Mouse (Mus musculus): ENCODE data around the gene Hepacam. TPM values are rescaled to one million over a fixed set of nuclear protein-coding genes. Genes with fewer than 3 reads are reported as not detected.

Hepacam gene
- 0.06 TPM in 1 of 2 replicates, not detected in the other for polyA plus RNA-seq (2015; fragmentation: Nextera tagmentation; extraction: Ambion mirVana)

DNA sequence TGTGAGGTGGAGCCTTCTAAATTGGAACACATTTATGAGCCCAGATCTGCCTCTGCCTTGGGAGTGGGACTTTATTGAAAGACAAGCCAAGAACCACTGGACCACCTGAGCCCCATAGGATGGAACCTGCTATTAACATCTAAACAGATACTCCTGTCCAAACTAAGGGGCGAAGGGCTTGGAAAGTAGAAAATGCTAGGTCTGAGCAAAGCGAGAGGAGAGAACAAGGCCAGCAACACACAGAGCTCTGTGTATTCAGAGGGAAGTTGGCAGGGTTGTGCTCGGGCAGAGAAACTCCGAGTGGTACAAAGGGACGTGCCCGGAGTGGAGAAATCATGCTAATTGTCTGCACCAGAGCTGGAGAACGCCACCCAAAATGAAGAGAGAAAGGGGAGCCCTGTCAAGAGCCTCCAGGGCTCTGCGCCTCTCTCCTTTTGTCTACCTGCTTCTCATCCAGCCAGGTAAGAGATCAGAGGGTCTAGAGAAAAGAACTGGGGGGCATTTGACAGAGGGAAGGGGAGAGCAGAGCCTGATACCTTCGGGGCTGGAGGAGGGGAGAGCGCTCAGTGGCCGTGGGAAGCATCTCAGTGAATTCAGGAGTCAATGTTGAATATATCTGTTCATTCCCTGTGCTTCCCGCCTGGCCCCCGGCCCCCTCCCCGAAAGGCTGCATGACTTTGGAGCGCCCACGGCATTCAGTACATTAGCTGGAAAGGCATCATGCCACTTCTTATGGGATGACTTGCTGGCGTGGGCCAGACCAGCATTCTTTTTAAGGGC, at the start of gene Hepacam:
TSS of gene Hepacam (plus strand) at position 51 of the 780 bp plus-strand sequence.
- Histone ChIP-seq H3K27me3 (no peaks in the 10 kb centered on the region), H3K9ac (no peak within 1 kb of the TSS), H3K27ac (no peak within 1 kb of the TSS), H3K4me3 (replicated peaks) (no peak within 1 kb of the TSS), H3K9me3 (replicated peaks) (no peaks in the 10 kb centered on the region), H3K36me3 (no peaks in the 10 kb centered on the region), H3K4me1 (replicated peaks) (no peaks in the 10 kb centered on the region), H3K4me2 (no peak within 1 kb of the TSS)
- no peak for DNase-seq
- ATAC-seq (ENCODE audit: low read depth), result no peak
- 74% methylated on average over 17 of the region's 17 CpGs for WGBS (ENCODE audit: insufficient replicate concordance)

- no peak for ATAC-seq (ENCODE audit: low read depth)
- DNase-seq, result no peak
- Histone ChIP-seq H3K4me2 (no peak overlapping the region), H3K4me1 (replicated peaks) (no peaks in the 10 kb centered on the region), H3K36me3 (no peaks in the 10 kb centered on the region), H3K4me3 (replicated peaks) (no peak overlapping the region), H3K27me3 (no peaks in the 10 kb centered on the region), H3K9me3 (replicated peaks) (no peaks in the 10 kb centered on the region), H3K27ac (no peak overlapping the region), H3K9ac (no peak overlapping the region)
- 35% methylated on average over 3 of the region's 3 CpGs for WGBS (ENCODE audit: insufficient replicate concordance)
Observed at GRCm38 (mm10) chr9:37329456-37329855, 37.7 kb upstream of the Hepacam start.

DNA sequence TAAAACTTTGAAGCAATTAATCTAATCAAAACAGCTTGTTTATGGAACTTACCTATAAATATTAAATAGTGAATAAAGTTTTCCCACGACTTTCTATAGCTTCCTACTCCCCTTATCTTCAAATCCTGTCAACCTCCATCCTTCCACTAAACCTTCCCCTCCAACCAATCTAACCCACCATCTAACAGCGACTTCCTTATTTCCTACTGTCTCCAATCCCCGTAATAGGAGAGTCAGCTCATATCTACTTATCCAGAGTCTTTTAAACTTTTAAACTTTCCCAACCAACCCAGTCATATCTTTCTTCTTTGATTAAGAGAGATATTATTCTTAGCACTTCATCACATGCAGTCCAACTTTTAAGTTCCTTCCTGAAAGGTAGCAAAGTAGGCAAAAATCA, 21.7 kb upstream of the Hepacam start:
- peaks cover 15% of the 10 kb centered on the region for H3K36me3 ChIP-seq
- DNase-seq (no peak), ATAC-seq (ENCODE audit: low read depth) (no peak)
- no peaks in the 10 kb centered on the region for H3K9me3 ChIP-seq (replicated peaks)
- no peak overlapping the region for H3K27ac ChIP-seq
- H3K9ac ChIP-seq, result no peak overlapping the region
- H3K4me2 ChIP-seq, result no peak overlapping the region
- WGBS (ENCODE audit: insufficient replicate concordance), result 34% methylated on average over 3 of the region's 3 CpGs
- H3K27me3 ChIP-seq, result no peaks in the 10 kb centered on the region
- H3K4me3 ChIP-seq (replicated peaks), result no peak overlapping the region
- H3K4me1 ChIP-seq (replicated peaks), result peaks cover 16% of the 10 kb centered on the region

DNA sequence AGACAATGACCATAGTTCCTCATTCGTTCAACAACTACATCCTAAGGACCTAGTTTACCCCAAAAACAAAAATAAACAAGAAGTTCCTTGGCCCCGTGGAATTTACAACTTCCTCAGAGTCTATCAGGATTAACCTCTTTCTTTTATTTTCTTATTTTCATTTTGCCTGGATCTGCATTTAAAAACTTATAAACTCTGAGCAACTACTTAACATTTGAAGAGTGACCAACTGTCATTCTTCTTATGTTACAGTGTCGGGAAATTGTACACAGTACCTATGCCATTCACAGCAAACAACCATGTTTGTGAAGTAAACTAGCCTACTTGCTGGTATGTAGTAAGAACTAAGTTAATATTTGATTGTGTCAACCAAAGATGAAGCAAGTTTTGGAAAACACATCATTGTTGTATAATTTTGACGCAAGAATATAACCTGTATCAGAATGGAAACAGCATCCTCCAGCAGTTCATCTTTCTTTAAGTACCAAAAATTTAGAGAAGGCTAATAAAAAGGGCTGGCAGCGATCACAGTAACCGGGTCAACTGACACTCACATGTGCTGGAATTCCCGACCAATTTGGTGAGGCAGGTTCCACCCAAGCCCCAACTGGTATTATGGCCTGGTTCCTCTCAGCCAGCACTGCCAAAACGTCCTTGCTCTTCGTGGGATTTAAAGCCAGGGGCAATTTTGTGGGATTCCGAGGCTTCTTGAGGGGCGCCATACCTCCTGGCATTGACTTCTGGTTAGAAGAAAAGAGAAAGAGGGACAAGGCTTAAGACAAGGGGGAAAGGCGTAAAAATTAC, 19.8 kb upstream of the Hepacam start:
- ATAC-seq (ENCODE audit: low read depth) (peak; percentile 13), DNase-seq (peak; percentile 34)
- 8% methylated on average over 12 of the region's 12 CpGs for WGBS (ENCODE audit: insufficient replicate concordance)

GRCm38 (mm10) chr9:37347988-37348642, 19.0 kb upstream of the Hepacam start, which contains the start of gene Ccdc15:
Gene Ccdc15 (minus strand): TSS chr9:37348432.
- Histone ChIP-seq H3K9ac (peak within 1 kb of the TSS; percentile 96), H3K36me3 (no peaks in the 10 kb centered on the region; the same call in none of the 2 replicates), H3K4me3 (replicated peaks) (peak within 1 kb of the TSS; percentile 90), H3K27ac (peak within 1 kb of the TSS; percentile 97), H3K4me2 (peak within 1 kb of the TSS; percentile 90), H3K27me3 (no peaks in the 10 kb centered on the region), H3K4me1 (replicated peaks) (peaks cover 16% of the 10 kb centered on the region), H3K9me3 (replicated peaks) (no peaks in the 10 kb centered on the region)
- ATAC-seq (ENCODE audit: low read depth) (peak; percentile 96), DNase-seq (peak; percentile 94)
- WGBS (ENCODE audit: insufficient replicate concordance), result under 1% methylated on average over 41 of the region's 41 CpGs

More for the DNA sequence above, 19.8 kb upstream of the Hepacam start:
- Histone ChIP-seq H3K4me2 (peak overlapping the region; percentile 90), H3K4me3 (replicated peaks) (peak overlapping the region; percentile 90), H3K27me3 (no peaks in the 10 kb centered on the region), H3K9me3 (replicated peaks) (no peaks in the 10 kb centered on the region), H3K27ac (peak overlapping the region; percentile 97), H3K4me1 (replicated peaks) (peaks cover 16% of the 10 kb centered on the region), H3K9ac (peak overlapping the region; percentile 96), H3K36me3 (peaks cover 2% of the 10 kb centered on the region)

DNA sequence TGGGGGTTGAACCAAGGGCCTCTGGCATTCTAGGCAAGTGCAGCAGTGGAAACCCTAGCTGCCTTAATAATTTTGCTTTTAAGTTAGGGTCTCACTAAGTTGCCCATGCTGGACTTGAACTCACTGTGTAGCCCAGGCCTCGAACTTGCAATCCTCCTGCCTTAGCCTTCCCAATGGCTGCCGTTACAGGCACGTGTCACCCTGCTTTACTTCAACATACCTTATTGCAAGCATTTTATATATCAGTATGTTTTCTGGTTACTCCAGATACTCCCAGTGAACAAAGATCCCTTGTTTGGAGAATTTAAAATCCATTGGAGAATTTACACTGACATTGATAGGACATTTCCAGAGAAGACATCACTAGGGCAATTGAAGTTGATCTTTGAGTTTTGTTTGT, 18.1 kb upstream of the Hepacam start:
- H3K4me3 ChIP-seq (replicated peaks), result peak overlapping the region; percentile 90
- DNase-seq, result no peak
- H3K27me3 ChIP-seq, result no peaks in the 10 kb centered on the region
- H3K9ac ChIP-seq, result peak overlapping the region; percentile 96
- no peaks in the 10 kb centered on the region for H3K9me3 ChIP-seq (replicated peaks)
- WGBS (ENCODE audit: insufficient replicate concordance), result 78% methylated on average over 3 of the region's 3 CpGs
- no peaks in the 10 kb centered on the region; the same call in 1 of the 2 replicates for H3K36me3 ChIP-seq
- peaks cover 16% of the 10 kb centered on the region for H3K4me1 ChIP-seq (replicated peaks)
- H3K4me2 ChIP-seq, result peak overlapping the region; percentile 90
- no peak for ATAC-seq (ENCODE audit: low read depth)
- H3K27ac ChIP-seq, result peak overlapping the region; percentile 97; the same call in 1 of the 2 replicates

GRCm38 (mm10) chr9:37351266-37351665, 15.9 kb upstream of the Hepacam start:
- no peaks in the 10 kb centered on the region for H3K27me3 ChIP-seq
- ATAC-seq (ENCODE audit: low read depth) (no peak), DNase-seq (no peak)
- H3K27ac ChIP-seq, result no peak overlapping the region
- no peak overlapping the region for H3K9ac ChIP-seq
- WGBS (ENCODE audit: insufficient replicate concordance), result 41% methylated on average over 2 of the region's 2 CpGs
- no peak overlapping the region for H3K4me2 ChIP-seq
- H3K4me1 ChIP-seq (replicated peaks), result peaks cover 12% of the 10 kb centered on the region
- H3K36me3 ChIP-seq, result no peaks in the 10 kb centered on the region
- no peak overlapping the region for H3K4me3 ChIP-seq (replicated peaks)
- H3K9me3 ChIP-seq (replicated peaks), result no peaks in the 10 kb centered on the region

DNA sequence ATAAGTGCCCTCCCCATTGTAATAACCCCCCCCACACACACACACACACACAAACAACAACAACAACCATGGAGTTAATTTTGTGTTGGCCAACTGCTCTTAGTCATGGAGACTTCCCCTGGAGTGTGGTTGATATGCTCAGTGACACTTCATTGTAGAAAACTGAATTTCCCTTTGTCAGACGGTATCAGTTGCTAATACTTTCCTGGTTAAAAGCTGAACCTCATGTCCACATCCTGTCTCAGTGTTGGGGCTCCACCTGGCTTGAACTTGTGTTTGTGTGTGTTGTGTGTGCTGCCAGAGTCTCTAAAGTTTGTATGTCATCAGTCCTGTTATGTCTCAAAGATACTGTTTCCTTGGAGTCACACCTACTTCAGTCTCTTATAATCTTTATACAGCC, 12.7 kb upstream of the Hepacam start:
- ATAC-seq (ENCODE audit: low read depth) (no peak), DNase-seq (no peak)
- Histone ChIP-seq H3K36me3 (no peaks in the 10 kb centered on the region), H3K4me1 (replicated peaks) (peaks cover 11% of the 10 kb centered on the region), H3K9ac (no peak overlapping the region), H3K9me3 (replicated peaks) (no peaks in the 10 kb centered on the region), H3K27me3 (no peaks in the 10 kb centered on the region), H3K4me3 (replicated peaks) (no peak overlapping the region), H3K27ac (no peak overlapping the region), H3K4me2 (no peak overlapping the region)
- WGBS (ENCODE audit: insufficient replicate concordance), result 21% methylated on average over 1 of the region's 1 CpGs

DNA sequence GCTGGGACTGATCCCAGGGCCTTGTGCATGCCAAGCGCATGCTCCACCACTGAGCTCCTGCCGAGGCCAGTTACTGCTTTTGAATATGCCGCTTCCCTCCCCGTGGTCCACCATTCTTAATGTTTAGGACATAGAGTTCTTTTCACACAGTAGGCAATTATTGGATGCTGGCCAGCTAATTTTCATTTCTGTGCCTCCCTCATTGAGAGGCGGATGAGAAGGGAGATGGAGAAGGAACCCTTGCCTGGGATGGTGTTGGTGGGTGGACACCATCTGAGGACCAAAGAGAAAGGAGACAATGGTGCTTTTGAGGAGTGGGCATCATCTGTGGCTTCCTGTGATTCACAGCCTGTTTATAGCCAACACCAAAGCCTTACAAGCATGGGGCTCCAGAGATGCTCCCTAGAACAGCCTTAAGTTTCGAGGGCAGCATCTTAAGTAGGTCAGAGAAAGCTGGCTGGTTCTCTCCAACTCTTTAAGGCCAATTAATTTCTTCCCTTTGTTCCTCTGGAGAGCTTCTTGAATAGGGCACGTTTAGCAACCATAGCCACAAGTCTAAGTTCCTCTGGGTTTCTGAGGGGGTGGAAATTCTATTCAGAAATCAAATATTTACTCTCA, 8.3 kb upstream of the Hepacam start:
- WGBS (ENCODE audit: insufficient replicate concordance), result 65% methylated on average over 7 of the region's 7 CpGs

GRCm38 (mm10) chr9:37359331-37360220, 7.6 kb upstream of the Hepacam start:
- no peak for DNase-seq
- H3K27ac ChIP-seq, result no peak overlapping the region
- ATAC-seq (ENCODE audit: low read depth), result no peak
- no peak overlapping the region for H3K4me2 ChIP-seq
- H3K36me3 ChIP-seq, result no peaks in the 10 kb centered on the region
- no peak overlapping the region for H3K4me3 ChIP-seq (replicated peaks)
- no peaks in the 10 kb centered on the region for H3K9me3 ChIP-seq (replicated peaks)
- 62% methylated on average over 6 of the region's 6 CpGs for WGBS (ENCODE audit: insufficient replicate concordance)
- peaks cover 10% of the 10 kb centered on the region for H3K4me1 ChIP-seq (replicated peaks)
- H3K9ac ChIP-seq, result no peak overlapping the region
- H3K27me3 ChIP-seq, result no peaks in the 10 kb centered on the region

More for the DNA sequence above, 8.3 kb upstream of the Hepacam start:
- no peak overlapping the region for H3K27ac ChIP-seq
- H3K36me3 ChIP-seq, result no peaks in the 10 kb centered on the region
- no peak for DNase-seq
- H3K4me2 ChIP-seq, result no peak overlapping the region
- no peak for ATAC-seq (ENCODE audit: low read depth)
- H3K9ac ChIP-seq, result no peak overlapping the region
- H3K4me1 ChIP-seq (replicated peaks), result peaks cover 10% of the 10 kb centered on the region
- H3K4me3 ChIP-seq (replicated peaks), result no peak overlapping the region
- no peaks in the 10 kb centered on the region for H3K9me3 ChIP-seq (replicated peaks)
- no peaks in the 10 kb centered on the region for H3K27me3 ChIP-seq
